Mouse (Mus musculus): ENCODE data around the gene Fdxr. TPM values are rescaled to one million over a fixed set of nuclear protein-coding genes. Genes with fewer than 3 reads are reported as not detected.
A peak's percentile ranks its signal among the peaks of the same experiment; 100 is the strongest.

The Fdxr gene
- polyA plus RNA-seq (2015; fragmentation: Nextera tagmentation; extraction: Ambion mirVana) = 7.0 and 7.3 TPM in 2 replicates

- Histone ChIP-seq H3K9me3 (ENCODE audit: low read length) (no peaks in the 10 kb centered on the region), H3K9ac (replicated peaks) (peak within 1 kb of the TSS; percentile 69), H3K36me3 (replicated peaks; ENCODE audit: insufficient read depth, low read length) (no peaks in the 10 kb centered on the region), H3K27ac (ENCODE audit: low read depth) (peak within 1 kb of the TSS; percentile 93), H3K27me3 (ENCODE audit: insufficient read depth, low read length) (no peaks in the 10 kb centered on the region), H3K4me3 (ENCODE audit: low read depth, low read length) (peak within 1 kb of the TSS; percentile 61), H3K4me2 (ENCODE audit: low read depth, low read length) (peak within 1 kb of the TSS; percentile 92), H3K4me1 (ENCODE audit: insufficient read depth) (peaks cover 33% of the 10 kb centered on the region)
- under 1% methylated on average over 41 of the region's 42 CpGs for WGBS (ENCODE audit: insufficient replicate concordance)
- ATAC-seq (peak; percentile 90), DNase-seq (peak; percentile 99)
- TF ChIP-seq CTCF (IDR thresholded peaks at IDR 0.05; ENCODE audit: low read depth) = peak; percentile 24; the same call in 1 of the 2 replicates
- peak; percentile 86 for TF ChIP-seq EP300 (IDR thresholded peaks at IDR 0.05; ENCODE audit: low read depth)
These were observed at the start of gene Fdxr for GRCm38 (mm10) chr11:115276780-115277603. Fdxr (minus strand) TSS chr11:115277050.

- WGBS (ENCODE audit: insufficient replicate concordance) = 20% methylated on average over 32 of the region's 32 CpGs
- no peak for TF ChIP-seq EP300 (IDR thresholded peaks at IDR 0.05; ENCODE audit: low read depth)
- no peak for TF ChIP-seq CTCF (IDR thresholded peaks at IDR 0.05; ENCODE audit: low read depth)
- Histone ChIP-seq H3K4me1 (ENCODE audit: insufficient read depth) (peaks cover 4% of the 10 kb centered on the region; the same call in 1 of the 2 replicates), H3K4me2 (ENCODE audit: low read depth, low read length) (no peak overlapping the region), H3K9ac (replicated peaks) (no peak overlapping the region), H3K36me3 (replicated peaks; ENCODE audit: insufficient read depth, low read length) (no peaks in the 10 kb centered on the region), H3K4me3 (ENCODE audit: low read depth, low read length) (no peak overlapping the region), H3K27me3 (ENCODE audit: insufficient read depth, low read length) (peaks cover 64% of the 10 kb centered on the region), H3K27ac (ENCODE audit: low read depth) (no peak overlapping the region), H3K9me3 (ENCODE audit: low read length) (no peaks in the 10 kb centered on the region)
- no peak for ATAC-seq
- DNase-seq = no peak
These were observed 46.5 kb upstream of the Fdxr start for GRCm38 (mm10) chr11:115323354-115323753.

- ATAC-seq = peak; percentile 67
- no peaks in the 10 kb centered on the region for H3K36me3 ChIP-seq (replicated peaks; ENCODE audit: insufficient read depth, low read length)
- 0 out of 2 replicates have a peak within 1 kb of the TSS, but pooled peaks have one; percentile 36 for H3K4me2 ChIP-seq (ENCODE audit: low read depth, low read length)
- no peak within 1 kb of the TSS for H3K4me3 ChIP-seq (ENCODE audit: low read depth, low read length)
- 5% methylated on average over 35 of the region's 35 CpGs for WGBS (ENCODE audit: insufficient replicate concordance)
- no peak within 1 kb of the TSS for H3K9ac ChIP-seq (replicated peaks)
- H3K27ac ChIP-seq (ENCODE audit: low read depth) = no peak within 1 kb of the TSS
- peaks cover 4% of the 10 kb centered on the region; the same call in 1 of the 2 replicates for H3K4me1 ChIP-seq (ENCODE audit: insufficient read depth)
- no peaks in the 10 kb centered on the region for H3K9me3 ChIP-seq (ENCODE audit: low read length)
- peaks cover 73% of the 10 kb centered on the region for H3K27me3 ChIP-seq (ENCODE audit: insufficient read depth, low read length)
- peak; percentile 87 for DNase-seq
- TF ChIP-seq EP300 (IDR thresholded peaks at IDR 0.05; ENCODE audit: low read depth) = no peak
- TF ChIP-seq CTCF (IDR thresholded peaks at IDR 0.05; ENCODE audit: low read depth) = peak; percentile 94
These were observed 45.2 kb upstream of the Fdxr start, which contains the start of gene Ush1g for GRCm38 (mm10) chr11:115321906-115322693. Ush1g (minus strand) TSS chr11:115322041.

- H3K27ac ChIP-seq (ENCODE audit: low read depth) = no peak overlapping the region
- no peaks in the 10 kb centered on the region for H3K9me3 ChIP-seq (ENCODE audit: low read length)
- no peak overlapping the region for H3K4me2 ChIP-seq (ENCODE audit: low read depth, low read length)
- no peaks in the 10 kb centered on the region for H3K36me3 ChIP-seq (replicated peaks; ENCODE audit: insufficient read depth, low read length)
- peak; percentile 34 for DNase-seq
- TF ChIP-seq CTCF (IDR thresholded peaks at IDR 0.05; ENCODE audit: low read depth) (no peak), EP300 (IDR thresholded peaks at IDR 0.05; ENCODE audit: low read depth) (no peak)
- 12% methylated on average over 18 of the region's 18 CpGs for WGBS (ENCODE audit: insufficient replicate concordance)
- ATAC-seq = no peak
- H3K27me3 ChIP-seq (ENCODE audit: insufficient read depth, low read length) = peaks cover 92% of the 10 kb centered on the region
- H3K9ac ChIP-seq (replicated peaks) = no peak overlapping the region
- H3K4me1 ChIP-seq (ENCODE audit: insufficient read depth) = peaks cover 4% of the 10 kb centered on the region; the same call in 1 of the 2 replicates
- no peak overlapping the region for H3K4me3 ChIP-seq (ENCODE audit: low read depth, low read length)
These were observed 43.0 kb upstream of the Fdxr start for GRCm38 (mm10) chr11:115319704-115320383.

GRCm38 (mm10) chr11:115318245-115319027, 41.6 kb upstream of the Fdxr start:
- DNase-seq = no peak
- no peak overlapping the region for H3K9ac ChIP-seq (replicated peaks)
- TF ChIP-seq CTCF (IDR thresholded peaks at IDR 0.05; ENCODE audit: low read depth) (no peak), EP300 (IDR thresholded peaks at IDR 0.05; ENCODE audit: low read depth) (no peak)
- H3K36me3 ChIP-seq (replicated peaks; ENCODE audit: insufficient read depth, low read length) = no peaks in the 10 kb centered on the region
- no peak overlapping the region for H3K4me3 ChIP-seq (ENCODE audit: low read depth, low read length)
- 12% methylated on average over 60 of the region's 63 CpGs for WGBS (ENCODE audit: insufficient replicate concordance)
- H3K9me3 ChIP-seq (ENCODE audit: low read length) = no peaks in the 10 kb centered on the region
- no peak overlapping the region for H3K4me2 ChIP-seq (ENCODE audit: low read depth, low read length)
- H3K27ac ChIP-seq (ENCODE audit: low read depth) = no peak overlapping the region
- no peak for ATAC-seq
- peaks cover 82% of the 10 kb centered on the region for H3K27me3 ChIP-seq (ENCODE audit: insufficient read depth, low read length)
- peaks cover 4% of the 10 kb centered on the region; the same call in 1 of the 2 replicates for H3K4me1 ChIP-seq (ENCODE audit: insufficient read depth)

All from liver, postnatal 0 days (tissue).